Mouse (Mus musculus) erythroblast, embryonic 14.5 days (primary cell): ENCODE results near the gene Dst.

Experiments used
- GATA1 ChIP-seq: IDR thresholded peaks from 2 replicates; pipeline ENCODE4 v1.6.1; 2012; ENCODE audit warnings: low read length, inconsistent platforms, mixed read lengths
- TAL1 ChIP-seq: IDR thresholded peaks from 3 replicates; pipeline ENCODE4 v1.6.1; 2012; ENCODE audit warnings: low read length, inconsistent platforms, mixed read lengths

GRCm38 (mm10) chr1:34299507-34299906 lies 391.5 kb downstream of the Dst start:
- TF ChIP-seq TAL1: no peak
- TF ChIP-seq GATA1: no peak
